Mouse (Mus musculus) embryo, embryonic 11 days (tissue): Measurements from ENCODE around the gene Sesn2.
"Not testable (repeated sequence)": the region's sequence is repeated elsewhere in the genome, so short reads cannot be mapped to it uniquely, and the experiment has no call there.

Experiments used
- DNase-seq: peaks from one replicate; pipeline ENCODE4 v3.0.0-alpha.2; 2015

Sesn2 gene

DNA sequence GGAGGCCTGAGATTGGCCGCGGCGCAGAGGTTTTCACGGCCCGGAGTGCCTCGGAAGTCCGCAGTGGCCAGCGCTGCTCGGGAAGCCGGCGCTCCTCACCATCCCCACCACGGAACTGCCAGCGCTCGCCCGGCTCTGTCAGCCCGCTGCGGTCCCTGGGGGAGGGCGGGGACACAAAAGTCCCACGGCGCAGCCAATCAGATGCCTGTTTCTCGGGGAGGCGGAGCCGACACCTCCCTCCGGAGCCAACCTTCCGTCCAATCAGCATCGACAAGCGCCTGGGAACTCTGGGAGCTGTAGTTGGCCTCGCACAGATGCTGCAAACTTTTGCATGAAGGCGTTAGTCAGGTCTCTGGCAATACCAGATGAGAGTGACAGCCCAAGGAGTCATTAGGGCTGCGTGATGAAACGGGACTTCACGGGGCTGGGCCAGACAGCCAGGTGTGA, at the start of gene Sesn2:
TSS of gene Sesn2 (minus strand) at position 150 of the 447 bp plus-strand sequence.
- peak; percentile 99 for DNase-seq

DNA sequence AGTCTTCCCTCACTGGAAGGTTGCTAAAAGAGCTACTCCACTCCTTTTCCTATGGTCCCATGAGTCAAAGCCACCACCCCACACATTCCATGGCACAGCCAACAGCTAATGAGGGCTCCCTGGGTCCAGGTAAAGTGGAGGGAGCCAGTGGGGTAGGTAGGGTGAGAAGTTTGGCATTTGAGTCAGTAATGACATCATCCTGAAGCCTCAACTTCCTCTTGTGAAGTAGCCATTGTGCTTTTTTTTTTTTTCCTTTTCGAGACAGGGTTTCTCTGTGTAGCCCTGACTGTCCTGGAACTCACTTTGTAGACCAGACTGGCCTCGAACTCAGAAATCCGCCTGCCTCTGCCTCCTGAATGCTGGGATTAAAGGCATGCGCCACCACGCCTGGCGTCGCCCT, 45.2 kb upstream of the Sesn2 start:
- DNase-seq, result not testable (repeated sequence)

DNA sequence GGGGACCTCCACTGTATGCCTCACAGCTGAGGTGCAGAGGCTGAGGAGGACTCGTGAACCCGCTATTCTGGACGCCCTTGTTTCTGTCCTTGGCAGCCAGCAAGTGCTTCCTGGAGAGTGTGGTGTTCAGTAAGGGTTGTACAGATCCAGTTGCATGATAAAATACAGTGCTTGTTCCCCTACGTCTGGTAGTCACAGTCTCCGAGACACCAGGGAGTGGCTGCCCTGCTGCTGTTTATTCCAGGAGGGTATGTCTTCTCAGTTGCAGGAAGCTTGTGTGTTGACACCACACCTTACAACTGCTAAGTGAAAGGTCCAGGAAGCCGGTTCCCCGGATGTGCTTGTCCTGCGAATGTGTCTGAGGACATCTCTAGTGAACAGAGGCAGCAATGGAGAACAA, 44.4 kb upstream of the Sesn2 start:
- DNase-seq, result no peak

DNA sequence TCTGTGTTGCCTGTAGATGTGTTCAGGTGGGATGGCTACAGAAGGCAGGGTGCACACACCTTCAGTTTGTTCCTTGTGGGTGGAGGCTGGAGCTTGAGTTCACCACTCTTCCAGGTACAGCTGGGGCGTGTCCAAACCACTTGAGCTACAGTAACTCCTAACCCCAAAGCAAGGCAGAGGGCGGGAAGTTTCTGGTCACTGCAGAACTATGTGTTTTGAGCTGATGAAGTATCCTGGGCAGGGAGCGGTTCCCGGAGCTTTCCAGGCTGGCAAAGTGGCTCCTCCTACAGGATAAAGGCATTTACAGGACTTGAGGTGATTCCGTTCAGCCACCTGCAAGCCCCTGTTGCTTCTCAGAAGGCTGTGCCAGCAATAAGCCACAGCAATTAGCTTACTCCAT, 43.9 kb upstream of the Sesn2 start:
- no peak for DNase-seq

DNA sequence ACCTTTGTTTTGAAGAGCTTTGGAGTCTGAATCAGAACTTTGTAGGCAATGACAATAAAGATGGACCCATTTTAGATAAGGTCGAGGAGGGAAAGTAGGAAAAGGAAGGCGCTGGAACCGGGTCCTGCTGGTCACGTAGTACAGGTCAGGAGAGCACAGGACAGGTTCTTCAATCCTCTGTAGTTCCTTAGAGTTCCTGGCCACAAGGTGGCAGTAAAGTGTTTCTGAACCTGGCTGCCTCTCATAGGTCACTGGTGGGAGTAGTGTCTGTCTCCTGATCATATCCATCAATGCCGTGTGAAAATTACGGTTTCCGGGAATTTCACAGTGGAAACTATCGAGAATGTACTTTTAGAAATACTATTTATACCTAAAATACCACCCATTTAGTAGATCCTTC, 35.5 kb upstream of the Sesn2 start:
- DNase-seq, result peak; percentile 79

DNA sequence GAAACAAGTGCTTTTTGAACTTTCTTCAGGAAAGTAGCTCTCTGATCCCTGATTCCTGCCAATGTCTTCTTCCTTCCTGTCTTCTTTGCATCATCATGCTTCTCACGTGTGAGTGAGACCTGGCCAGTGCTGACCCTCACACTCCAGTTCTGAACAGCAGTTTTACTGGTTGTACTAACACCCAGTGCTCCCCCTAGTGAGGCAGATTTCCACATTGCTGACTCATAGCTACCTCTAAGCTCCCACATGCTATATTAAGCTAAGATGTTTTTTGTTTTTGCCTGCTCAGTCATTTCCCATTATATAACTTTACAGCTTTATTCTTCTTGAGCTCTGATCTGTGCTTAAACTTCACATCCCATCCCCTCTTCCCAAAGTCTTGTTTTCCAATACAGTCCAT, 32.4 kb upstream of the Sesn2 start:
- DNase-seq, result no peak

GRCm38 (mm10) chr4:132541413-132541812, 31.1 kb upstream of the Sesn2 start:
- no peak for DNase-seq

- no peak for DNase-seq
Measured at GRCm38 (mm10) chr4:132539481-132539880, 29.2 kb upstream of the Sesn2 start.

DNA sequence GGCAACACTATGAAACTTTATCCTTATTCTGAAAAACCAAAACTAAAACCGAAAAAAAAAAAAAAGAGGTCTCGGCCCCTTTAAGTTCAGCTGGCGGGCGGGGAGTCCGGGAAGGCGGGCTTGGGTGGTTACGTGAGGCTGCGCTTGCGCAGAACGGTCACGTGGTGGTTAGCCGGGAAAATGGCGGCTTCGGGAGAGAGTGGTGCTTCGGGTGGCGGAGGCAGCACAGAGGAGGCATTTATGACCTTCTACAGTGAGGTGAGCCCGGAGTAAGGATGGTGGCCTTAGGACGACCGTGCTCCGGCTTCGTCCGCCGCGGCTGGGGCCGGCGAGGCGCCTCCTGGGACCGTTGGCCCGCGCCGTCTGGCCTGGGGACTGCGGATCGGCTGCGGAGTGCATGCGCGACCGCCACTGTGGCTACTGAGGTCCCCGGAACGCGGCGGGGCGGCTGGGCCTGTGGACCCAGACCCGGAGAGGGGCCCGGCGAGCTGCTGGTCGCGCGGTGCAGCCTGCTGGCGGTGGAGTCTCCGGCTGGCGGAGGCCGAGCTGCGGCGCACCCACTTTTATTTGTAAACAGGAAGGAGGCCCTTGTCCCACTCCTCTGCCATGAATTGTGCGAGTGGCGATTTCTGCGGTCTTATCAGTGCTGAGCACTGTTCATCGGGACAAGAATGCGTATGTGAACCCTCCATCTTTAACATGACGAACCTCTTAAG, 25.3 kb upstream of the Sesn2 start, which contains the start of gene Dnajc8:
TSS of gene Dnajc8 (plus strand) at position 145 of the 716 bp plus-strand sequence.
- DNase-seq, result peak; percentile 97

- peak; percentile 98 for DNase-seq
Measured at GRCm38 (mm10) chr4:132532981-132533916, 22.9 kb upstream of the Sesn2 start, which contains the start of gene Atpif1. TSS of gene Atpif1 (minus strand) at chr4:132533659.

- DNase-seq, result peak; percentile 37
Measured at GRCm38 (mm10) chr4:132532496-132532895, 22.2 kb upstream of the Sesn2 start.

DNA sequence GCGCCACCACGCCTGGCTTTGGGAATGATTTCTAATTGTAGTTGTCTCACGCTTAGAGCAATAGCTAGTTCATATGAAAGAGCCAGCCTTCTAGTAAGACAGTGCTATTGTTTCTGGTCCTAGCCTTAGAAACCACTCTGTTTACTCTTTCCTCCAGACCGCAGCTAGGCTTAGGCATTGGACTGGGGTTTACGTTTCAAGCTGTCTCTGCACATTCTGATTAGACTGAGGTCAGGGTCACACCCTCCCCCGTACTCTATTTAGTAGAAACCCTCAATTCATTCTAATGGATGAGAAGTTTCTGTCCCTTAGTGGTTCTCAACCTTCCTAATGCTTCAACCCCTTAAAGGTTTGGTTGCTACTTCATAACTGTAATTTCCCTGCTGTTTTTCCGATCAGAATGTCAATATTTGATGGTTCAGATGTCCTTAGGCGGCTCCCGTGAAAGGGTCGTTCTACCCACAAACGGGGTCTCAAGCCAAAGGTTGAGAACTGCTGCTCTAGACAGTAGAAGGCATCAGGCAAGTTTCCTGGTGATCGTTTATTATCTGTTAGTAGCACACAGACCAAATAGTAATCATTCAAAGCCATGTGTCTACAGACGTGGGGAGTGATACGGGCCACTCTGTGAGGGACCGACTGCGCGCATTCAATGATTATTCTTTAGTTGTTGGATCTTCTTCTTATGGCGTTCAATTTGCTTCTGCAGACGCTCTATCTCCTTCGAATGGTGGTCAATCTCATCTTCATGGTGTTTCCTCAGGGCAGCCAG, 19.9 kb upstream of the Sesn2 start:
- no peak for DNase-seq

GRCm38 (mm10) chr4:132529344-132529743, 19.0 kb upstream of the Sesn2 start:
- DNase-seq, result no peak

DNA sequence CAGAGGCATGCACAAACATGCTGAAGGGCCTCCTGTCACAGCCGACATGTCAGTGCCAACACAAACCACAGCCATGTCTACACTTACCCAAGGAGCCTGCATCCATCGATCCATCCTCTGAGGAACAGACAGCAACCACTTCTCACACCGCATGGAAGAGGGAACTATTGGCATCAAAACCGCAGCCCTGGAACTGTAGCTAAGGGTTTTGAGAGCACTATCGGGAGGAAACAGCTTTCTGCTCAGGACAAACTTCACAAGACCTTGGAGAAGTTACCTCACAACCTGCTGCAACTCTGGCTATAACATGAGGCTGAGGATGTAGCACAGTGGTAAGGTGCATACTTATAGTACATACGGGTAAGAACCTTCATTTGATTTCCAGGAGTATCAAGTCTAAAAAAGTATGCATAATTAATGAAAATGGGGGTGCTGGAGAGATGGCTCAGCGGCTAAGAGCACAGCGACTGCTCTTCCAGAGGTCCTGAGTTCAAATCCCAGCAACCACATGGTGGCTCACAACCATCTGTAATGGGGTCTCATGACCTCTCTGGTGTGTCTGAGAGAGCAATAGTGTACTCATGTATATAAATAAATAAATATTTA, 17.7 kb upstream of the Sesn2 start:
- no peak for DNase-seq

- DNase-seq, result no peak
Measured at GRCm38 (mm10) chr4:132526678-132527077, 16.4 kb upstream of the Sesn2 start.

DNA sequence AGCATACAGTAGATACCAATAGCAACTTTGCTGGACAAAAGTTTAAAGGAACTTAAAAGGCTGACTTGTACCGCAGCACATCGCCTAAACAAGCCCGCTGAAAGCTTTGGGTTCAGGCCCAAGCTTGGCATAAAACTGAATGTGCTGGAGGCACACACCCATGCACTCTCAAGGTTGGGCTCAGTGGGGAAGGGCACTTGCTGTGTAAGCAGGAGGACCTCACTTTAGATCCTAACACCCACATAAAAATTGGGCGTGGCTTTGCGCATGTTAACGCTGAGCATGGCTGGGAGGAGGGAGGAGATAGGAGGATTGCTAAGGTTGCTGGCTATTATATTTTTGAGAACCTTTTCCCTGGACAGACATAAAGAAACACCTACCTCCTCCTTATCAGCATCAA, 14.5 kb upstream of the Sesn2 start:
- DNase-seq, result no peak

GRCm38 (mm10) chr4:132524321-132524741, 14.0 kb upstream of the Sesn2 start:
- DNase-seq, result peak; percentile 39

DNA sequence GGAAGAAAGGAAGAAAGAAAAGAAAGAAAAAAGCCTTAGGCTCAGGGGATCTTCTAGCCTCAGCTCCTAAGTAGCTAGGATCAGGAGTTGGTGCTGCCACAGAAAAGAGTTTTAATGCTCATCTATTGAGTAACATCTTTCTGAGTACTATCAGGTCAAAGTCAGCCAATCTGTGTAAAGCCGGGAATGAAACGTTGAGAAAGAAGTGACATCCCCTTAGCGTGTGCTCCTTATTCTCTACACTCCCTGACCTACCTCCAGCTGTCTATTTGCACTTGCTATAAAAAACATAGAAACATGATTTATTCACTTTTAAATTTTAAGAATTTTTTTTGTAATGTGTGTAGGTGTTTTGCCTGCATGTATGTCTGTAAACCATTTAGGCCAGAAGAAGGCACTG, 8.9 kb upstream of the Sesn2 start:
- no peak for DNase-seq

- no peak for DNase-seq
Measured at GRCm38 (mm10) chr4:132518066-132518465, 7.8 kb upstream of the Sesn2 start.

DNA sequence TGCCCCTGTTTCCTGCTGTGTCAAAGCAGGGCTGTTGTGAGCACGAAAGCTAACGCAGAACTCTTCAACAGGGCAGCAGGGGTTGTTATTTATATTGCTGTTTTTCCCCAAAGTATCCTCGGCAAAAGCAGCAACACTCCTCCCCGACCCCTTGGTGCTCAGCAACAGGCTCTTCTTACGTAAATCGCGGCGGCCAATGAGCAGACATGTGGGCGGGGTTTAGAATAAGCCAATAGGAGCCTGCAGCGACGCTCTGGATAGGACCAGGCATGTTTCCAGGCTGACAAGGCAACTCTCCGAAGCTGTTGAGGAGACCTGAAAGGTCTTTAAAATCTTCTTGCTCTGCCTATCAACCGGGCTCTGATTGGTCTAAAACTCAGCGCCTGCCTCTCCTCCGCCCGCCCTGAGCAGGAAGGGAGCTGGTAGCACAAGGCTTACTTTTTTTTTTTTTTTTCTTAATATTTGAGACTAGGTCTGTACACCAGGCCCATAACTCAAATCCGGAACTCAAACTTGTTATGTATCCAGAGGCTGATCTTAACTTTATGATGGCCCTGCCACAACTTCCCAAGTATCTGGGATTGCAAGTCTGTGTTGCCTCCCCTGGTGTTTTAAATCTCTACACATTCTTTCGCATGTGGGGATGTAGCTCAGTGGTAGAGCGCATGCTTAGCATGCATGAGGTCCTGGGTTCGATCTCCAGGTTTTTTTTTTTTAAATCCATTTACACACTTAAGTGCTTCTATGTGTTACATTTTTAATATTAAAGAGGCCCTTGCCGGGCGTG, 5.3 kb upstream of the Sesn2 start:
- peak; percentile 98 for DNase-seq

- peak; percentile 88 for DNase-seq
Measured at GRCm38 (mm10) chr4:132514555-132515135, 4.3 kb upstream of the Sesn2 start.
